ENCODE assay signal across 19 mouse cellular contexts in genomic region chr12:119165115-119165514, GRCm38 (mm10).
DNase-seq lines count a peak whose midpoint lies in the region; ATAC-seq and TF ChIP-seq lines count a peak whose summit lies in the region.
"Had no signal": no experiment of that assay in that cellular context is flagged by ENCODE, and none has a peak within 500 bp of the region (broad histone marks: within the 10 kb centered on the region; RNA-seq: fewer than 3 reads in every experiment).

No protein-coding gene starts in this region.

- no peak overlapping the region for H3K9ac ChIP-seq in hindbrain, embryonic 15.5 days
- no peak overlapping the region for H3K9ac ChIP-seq in hindbrain, embryonic 12.5 days
- H3K9ac ChIP-seq in limb, embryonic 13.5 days = no peak overlapping the region
- H3K9ac ChIP-seq in stomach, embryonic 14.5 days (replicated peaks; ENCODE audit: low read depth, low read length) = no peak overlapping the region
- H3K9ac ChIP-seq in stomach, postnatal 0 days (ENCODE audit: low read length) = no peak overlapping the region
- H3K9ac ChIP-seq: embryonic facial prominence, embryonic 15.5 days; forebrain, embryonic 15.5 days; heart, embryonic 13.5 days; liver, postnatal 0 days; midbrain, embryonic 12.5 days had no signal

- H3K4me2 ChIP-seq in hindbrain, embryonic 15.5 days = no peak overlapping the region
- no peak overlapping the region for H3K4me2 ChIP-seq in hindbrain, embryonic 12.5 days (replicated peaks)
- H3K4me2 ChIP-seq in limb, embryonic 13.5 days (replicated peaks) = no peak overlapping the region
- H3K4me2 ChIP-seq in stomach, embryonic 14.5 days (replicated peaks; ENCODE audit: low read depth, low read length) = no peak overlapping the region
- no peak overlapping the region for H3K4me2 ChIP-seq in stomach, postnatal 0 days (replicated peaks; ENCODE audit: low read depth)
- H3K4me2 ChIP-seq: embryonic facial prominence, embryonic 15.5 days; forebrain, embryonic 15.5 days; heart, embryonic 13.5 days; liver, embryonic 11.5 days; midbrain, embryonic 12.5 days had no signal

- no peak for TF ChIP-seq EP300 in stomach, postnatal 0 days (optimal IDR thresholded peaks at IDR 0.05)

- no peak for TF ChIP-seq CTCF in stomach, postnatal 0 days (IDR thresholded peaks at IDR 0.05; ENCODE audit: low read depth)

- DNase-seq in limb, embryonic 10.5 days (ENCODE audit: low spot score) = no peak
- no peak for DNase-seq in stomach, postnatal 0 days (ENCODE audit: low spot score)
- no peak for DNase-seq in testis, postnatal 10 days (ENCODE audit: low spot score)
- DNase-seq: cerebellum, adult 11-12 months; gastrocnemius, postnatal 25 days; heart, adult 18-20 months; heart, postnatal 14 days; liver, postnatal 0 days; thymus, postnatal 14 days had no signal

- H3K27me3 ChIP-seq in hindbrain, embryonic 15.5 days = no peaks in the 10 kb centered on the region
- no peaks in the 10 kb centered on the region for H3K27me3 ChIP-seq in hindbrain, embryonic 12.5 days
- H3K27me3 ChIP-seq in limb, embryonic 13.5 days = no peaks in the 10 kb centered on the region
- no peaks in the 10 kb centered on the region for H3K27me3 ChIP-seq in limb, embryonic 10.5 days (ENCODE audit: low read depth, poor library complexity, severe bottlenecking)
- no peaks in the 10 kb centered on the region for H3K27me3 ChIP-seq in stomach, embryonic 14.5 days (ENCODE audit: control insufficient read depth, insufficient read depth, low read length)
- H3K27me3 ChIP-seq in stomach, postnatal 0 days (ENCODE audit: control insufficient read depth, insufficient read depth, low read length) = no peaks in the 10 kb centered on the region
- H3K27me3 ChIP-seq: embryonic facial prominence, embryonic 15.5 days; forebrain, embryonic 15.5 days; heart, embryonic 13.5 days; midbrain, embryonic 12.5 days had no signal

- H3K9me3 ChIP-seq in hindbrain, embryonic 15.5 days = no peaks in the 10 kb centered on the region
- no peaks in the 10 kb centered on the region for H3K9me3 ChIP-seq in hindbrain, embryonic 12.5 days (replicated peaks)
- no peaks in the 10 kb centered on the region for H3K9me3 ChIP-seq in limb, embryonic 13.5 days
- H3K9me3 ChIP-seq in limb, embryonic 10.5 days (replicated peaks) = no peaks in the 10 kb centered on the region
- no peaks in the 10 kb centered on the region for H3K9me3 ChIP-seq in stomach, embryonic 14.5 days (ENCODE audit: control insufficient read depth, low read depth, low read length)
- no peaks in the 10 kb centered on the region for H3K9me3 ChIP-seq in stomach, postnatal 0 days (ENCODE audit: control insufficient read depth, low read length)
- H3K9me3 ChIP-seq: embryonic facial prominence, embryonic 15.5 days; forebrain, embryonic 15.5 days; heart, embryonic 13.5 days; midbrain, embryonic 12.5 days had no signal

- no peak for ATAC-seq in hindbrain, embryonic 15.5 days (ENCODE audit: low FRiP score, low read depth)
- no peak for ATAC-seq in hindbrain, embryonic 12.5 days (ENCODE audit: low FRiP score)
- no peak for ATAC-seq in limb, embryonic 13.5 days (ENCODE audit: low FRiP score, low read depth)
- no peak for ATAC-seq in stomach, embryonic 14.5 days (ENCODE audit: insufficient number of reproducible peaks, insufficient read depth, low FRiP score, low read depth)
- no peak for ATAC-seq in stomach, postnatal 0 days (ENCODE audit: low FRiP score, low TSS enrichment)
- ATAC-seq: CD4-positive, CD25-positive, alpha-beta regulatory T cell, adult 4 months; liver, postnatal 0 days had no signal

- H3K27ac ChIP-seq in hindbrain, embryonic 15.5 days (replicated peaks) = 0 out of 2 replicates have a peak overlapping the region, but pooled peaks have one; percentile 58
- H3K27ac ChIP-seq in hindbrain, embryonic 12.5 days = no peak overlapping the region
- H3K27ac ChIP-seq in limb, embryonic 13.5 days = 0 out of 2 replicates have a peak overlapping the region, but pooled peaks have one; percentile 58
- H3K27ac ChIP-seq in limb, embryonic 10.5 days = no peak overlapping the region
- H3K27ac ChIP-seq in stomach, embryonic 14.5 days (ENCODE audit: low read length) = peak overlapping the region; percentile 39; the same call in 1 of the 2 replicates
- H3K27ac ChIP-seq in stomach, postnatal 0 days (replicated peaks) = no peak overlapping the region
- H3K27ac ChIP-seq: embryonic facial prominence, embryonic 15.5 days; forebrain, embryonic 15.5 days; heart, embryonic 13.5 days; midbrain, embryonic 12.5 days had no signal

- 87% methylated on average over 2 of the region's 2 CpGs for WGBS in hindbrain, embryonic 15.5 days
- 85% methylated on average over 2 of the region's 2 CpGs for WGBS in hindbrain, embryonic 12.5 days
- WGBS in limb, embryonic 13.5 days = 61% methylated on average over 2 of the region's 2 CpGs
- 96% methylated on average over 2 of the region's 2 CpGs for WGBS in limb, embryonic 10.5 days
- WGBS in stomach, embryonic 14.5 days = 43% methylated on average over 2 of the region's 2 CpGs
- 37% methylated on average over 2 of the region's 2 CpGs for WGBS in stomach, postnatal 0 days

- peaks cover 8% of the 10 kb centered on the region for H3K36me3 ChIP-seq in hindbrain, embryonic 15.5 days
- H3K36me3 ChIP-seq in hindbrain, embryonic 12.5 days = peaks cover 28% of the 10 kb centered on the region
- peaks cover 32% of the 10 kb centered on the region for H3K36me3 ChIP-seq in limb, embryonic 13.5 days
- H3K36me3 ChIP-seq in limb, embryonic 10.5 days = peaks cover 9% of the 10 kb centered on the region; the same call in 1 of the 2 replicates
- peaks cover 4% of the 10 kb centered on the region; the same call in 1 of the 2 replicates for H3K36me3 ChIP-seq in stomach, embryonic 14.5 days (ENCODE audit: control insufficient read depth, insufficient read depth, low read length)
- no peaks in the 10 kb centered on the region for H3K36me3 ChIP-seq in stomach, postnatal 0 days (ENCODE audit: control insufficient read depth, insufficient read depth, low read length)
- H3K36me3 ChIP-seq: embryonic facial prominence, embryonic 15.5 days had no signal

- peaks cover 14% of the 10 kb centered on the region; the same call in 1 of the 2 replicates for H3K4me1 ChIP-seq in hindbrain, embryonic 15.5 days (replicated peaks)
- no peaks in the 10 kb centered on the region for H3K4me1 ChIP-seq in hindbrain, embryonic 12.5 days
- H3K4me1 ChIP-seq in limb, embryonic 13.5 days = peaks cover 25% of the 10 kb centered on the region
- peaks cover 9% of the 10 kb centered on the region; the same call in 1 of the 2 replicates for H3K4me1 ChIP-seq in limb, embryonic 10.5 days
- H3K4me1 ChIP-seq in stomach, embryonic 14.5 days (ENCODE audit: control insufficient read depth, insufficient read depth, low read length) = no peaks in the 10 kb centered on the region
- no peaks in the 10 kb centered on the region for H3K4me1 ChIP-seq in stomach, postnatal 0 days (replicated peaks; ENCODE audit: control insufficient read depth, insufficient read depth)
- H3K4me1 ChIP-seq: embryonic facial prominence, embryonic 15.5 days had no signal

- no peak overlapping the region for H3K4me3 ChIP-seq in hindbrain, embryonic 15.5 days
- H3K4me3 ChIP-seq in hindbrain, embryonic 12.5 days = no peak overlapping the region
- H3K4me3 ChIP-seq in limb, embryonic 13.5 days = no peak overlapping the region
- H3K4me3 ChIP-seq in limb, embryonic 10.5 days = no peak overlapping the region
- H3K4me3 ChIP-seq in stomach, embryonic 14.5 days (ENCODE audit: low read depth, low read length) = no peak overlapping the region
- no peak overlapping the region for H3K4me3 ChIP-seq in stomach, postnatal 0 days (ENCODE audit: low read depth, low read length)
- H3K4me3 ChIP-seq: embryonic facial prominence, embryonic 15.5 days; forebrain, embryonic 15.5 days; heart, embryonic 13.5 days; midbrain, embryonic 12.5 days had no signal

Comparison
In these comparisons a context has a peak if more than half of its experiments do, and no peak if none do; other contexts are left out.
1. H3K27ac ChIP-seq: peak in hindbrain, embryonic 15.5 days (single experiment), limb, embryonic 13.5 days (single experiment) and stomach, embryonic 14.5 days (single experiment); none in hindbrain, embryonic 12.5 days (single experiment), limb, embryonic 10.5 days (single experiment) and stomach, postnatal 0 days (single experiment).